Mouse (Mus musculus) cerebellum, adult 11 months (tissue): Measurements from ENCODE around the gene Usp2.

Experiments used
- DNase-seq: peaks from one replicate; pipeline ENCODE4 v3.0.0; 2022

Gene Usp2

GRCm38 (mm10) chr9:44129633-44130032, 62.8 kb downstream of the Usp2 start:
- no peak for DNase-seq

- DNase-seq = no peak
Measured at GRCm38 (mm10) chr9:44130034-44130433, 63.2 kb downstream of the Usp2 start.

- DNase-seq = no peak
Measured at GRCm38 (mm10) chr9:44130581-44131275, 63.9 kb downstream of the Usp2 start.

- DNase-seq = no peak
Measured at GRCm38 (mm10) chr9:44131276-44131590, 64.4 kb downstream of the Usp2 start.

- no peak for DNase-seq
Measured at GRCm38 (mm10) chr9:44132200-44132599, 65.4 kb downstream of the Usp2 start.

GRCm38 (mm10) chr9:44133287-44133686, 66.5 kb downstream of the Usp2 start:
- DNase-seq = no peak

GRCm38 (mm10) chr9:44134101-44134850, 67.5 kb downstream of the Usp2 start, which contains the start of gene Mcam:
Gene Mcam (plus strand): TSS chr9:44134469.
- peak; percentile 86 for DNase-seq

- peak; percentile 75 for DNase-seq
Measured at GRCm38 (mm10) chr9:44134851-44135730, 68.3 kb downstream of the Usp2 start.

- no peak for DNase-seq
Measured at GRCm38 (mm10) chr9:44135731-44136411, 69.0 kb downstream of the Usp2 start.

GRCm38 (mm10) chr9:44137846-44138245, 71.0 kb downstream of the Usp2 start:
- DNase-seq = no peak

GRCm38 (mm10) chr9:44141951-44142350, 75.1 kb downstream of the Usp2 start:
- DNase-seq = no peak

GRCm38 (mm10) chr9:44143421-44143820, 76.6 kb downstream of the Usp2 start:
- no peak for DNase-seq

- DNase-seq = peak; percentile 52
Measured at GRCm38 (mm10) chr9:44144023-44144717, 77.3 kb downstream of the Usp2 start.

GRCm38 (mm10) chr9:44144718-44145060, 77.9 kb downstream of the Usp2 start:
- DNase-seq = peak; percentile 61
